Mouse (Mus musculus): ENCODE results near the gene Pola1. TPM values are rescaled to one million over a fixed set of nuclear protein-coding genes. Genes with fewer than 3 reads are reported as not detected.

The Pola1 gene
- total RNA-seq (2014; fragmentation: Nextera tagmentation) (63.1 and 65.0 TPM in 2 replicates), total RNA-seq (2017) (117 and 131 TPM in 2 replicates)

DNA sequence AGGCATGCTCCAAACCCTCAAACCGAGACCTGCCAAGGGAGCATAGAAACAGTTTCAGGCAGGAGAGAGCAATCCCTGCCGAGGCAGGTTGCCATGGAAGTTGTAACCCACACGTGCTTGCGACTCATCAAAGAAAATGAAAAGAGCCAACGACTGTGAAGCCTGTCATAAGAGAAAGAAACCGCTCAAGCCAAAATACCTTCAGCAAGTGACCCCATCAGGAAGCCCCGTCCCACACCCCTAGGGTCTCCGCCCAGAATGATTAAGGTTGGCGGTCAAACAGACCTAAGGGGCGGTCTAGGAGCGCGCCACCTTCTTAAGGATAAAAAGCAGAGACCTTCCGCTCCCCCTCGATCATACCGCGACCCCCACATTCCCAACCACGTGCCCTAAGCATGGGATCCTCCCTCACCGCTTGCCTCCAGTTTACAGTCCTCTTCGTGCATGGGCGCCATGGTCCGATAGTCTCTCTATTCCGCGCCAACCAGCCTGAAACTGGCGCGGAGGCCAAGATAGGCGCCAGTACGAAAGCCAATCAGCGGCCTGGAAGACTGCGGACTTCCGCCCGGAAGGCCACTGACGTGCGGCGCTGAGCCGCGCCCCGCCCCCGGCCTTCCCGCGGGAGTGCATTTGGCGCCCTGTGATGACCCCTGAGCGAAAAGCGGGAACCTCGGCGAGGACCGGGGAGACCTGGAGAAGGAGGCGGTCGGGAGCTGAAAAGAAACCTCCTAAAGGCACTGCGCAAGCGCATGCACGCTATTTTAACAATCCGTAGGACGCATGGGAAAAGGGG is at the start of gene Pola1:
TSS of gene Pola1 (minus strand) at position 499 of the 793 bp plus-strand sequence.
- peak; percentile 99 for ATAC-seq (replicated peaks; ENCODE audit: low FRiP score, low TSS enrichment, poor library complexity, severe bottlenecking)

DNA sequence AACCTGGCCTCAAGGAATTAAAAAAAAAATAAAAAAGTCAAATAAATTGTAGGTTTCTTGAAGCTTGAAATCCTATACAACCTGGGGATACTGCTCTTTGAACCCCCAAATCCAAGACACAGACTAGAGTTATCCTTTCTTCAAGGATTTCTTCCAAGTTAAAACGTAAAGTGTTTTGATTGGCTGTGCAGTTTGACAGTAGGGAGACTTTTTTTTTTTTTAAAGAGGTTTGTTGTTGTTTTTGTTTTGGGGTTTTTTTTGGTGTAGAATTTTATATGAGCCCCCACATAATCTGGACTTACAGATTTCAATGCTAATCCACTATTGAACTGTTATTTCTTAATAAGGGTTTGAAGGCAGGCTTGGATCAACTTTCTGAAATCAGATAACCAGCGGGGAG is 44.3 kb upstream of the Pola1 start:
- ATAC-seq (replicated peaks; ENCODE audit: low FRiP score, low TSS enrichment, poor library complexity, severe bottlenecking), result no peak

- ATAC-seq (replicated peaks; ENCODE audit: low FRiP score, low TSS enrichment, poor library complexity, severe bottlenecking), result peak; percentile 100
Observed at GRCm38 (mm10) chrX:93674836-93675795, 43.2 kb upstream of the Pola1 start.

DNA sequence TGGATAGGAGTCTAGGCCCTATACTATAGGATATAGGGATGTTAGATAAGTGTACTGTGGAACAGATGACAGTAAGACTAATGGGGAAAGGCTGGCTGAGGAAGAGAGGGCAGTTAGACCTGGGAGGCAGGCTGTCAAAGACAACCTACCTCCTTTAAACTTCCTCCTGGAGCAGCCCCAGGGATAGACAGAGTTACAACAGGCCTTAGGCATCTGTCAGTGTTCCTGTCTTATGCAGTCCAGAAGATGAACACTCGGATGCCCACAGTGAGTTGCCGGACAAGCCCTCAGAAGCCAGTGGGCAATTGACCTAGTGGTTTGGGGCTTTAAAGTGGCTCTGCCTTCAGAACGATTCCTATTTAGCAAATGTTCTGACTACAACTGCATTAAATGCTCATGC is 42.5 kb upstream of the Pola1 start:
- ATAC-seq (replicated peaks; ENCODE audit: low FRiP score, low TSS enrichment, poor library complexity, severe bottlenecking), result peak; percentile 14; the same call in 1 of the 2 replicates

GRCm38 (mm10) chrX:93664787-93665186 is 32.8 kb upstream of the Pola1 start:
- ATAC-seq (replicated peaks; ENCODE audit: low FRiP score, low TSS enrichment, poor library complexity, severe bottlenecking), result peak; percentile 89

DNA sequence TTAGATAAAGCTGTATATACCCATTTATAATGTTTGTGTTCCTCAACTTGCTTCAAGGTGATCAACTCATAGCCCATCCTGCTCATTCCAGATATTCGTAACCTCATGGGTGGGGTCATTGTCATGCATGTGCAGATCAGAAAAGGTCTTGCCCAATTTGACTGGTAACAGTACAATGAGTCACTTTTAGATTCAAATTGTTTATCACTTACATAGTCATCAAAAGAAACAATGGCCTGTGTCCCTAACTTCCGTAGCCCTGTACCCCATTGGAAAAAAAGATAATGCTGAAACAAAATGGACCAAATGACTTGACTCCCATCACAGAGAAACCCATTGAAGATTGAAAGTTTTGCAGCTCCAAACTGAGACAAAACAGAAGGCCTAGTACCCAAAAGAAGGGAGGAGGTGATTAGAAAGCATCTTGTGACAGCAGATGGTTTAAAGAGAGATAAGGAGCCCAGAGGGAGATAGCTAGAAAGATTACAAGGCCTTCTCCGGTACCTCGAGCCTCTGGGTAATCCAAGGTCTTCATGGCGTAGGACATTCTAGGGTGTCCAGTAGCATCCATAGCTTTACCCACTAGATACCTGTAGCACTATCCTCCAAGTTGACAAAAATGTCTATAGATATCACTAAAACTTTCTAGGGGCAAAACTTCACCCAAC is 32.1 kb upstream of the Pola1 start:
- ATAC-seq (replicated peaks; ENCODE audit: low FRiP score, low TSS enrichment, poor library complexity, severe bottlenecking), result no peak

GRCm38 (mm10) chrX:93655153-93655552 is 23.2 kb upstream of the Pola1 start:
- ATAC-seq (replicated peaks; ENCODE audit: low FRiP score, low TSS enrichment, poor library complexity, severe bottlenecking), result no peak

GRCm38 (mm10) chrX:93654218-93655002 is 22.5 kb upstream of the Pola1 start, which contains the start of gene Pcyt1b:
Pcyt1b (plus strand) TSS chrX:93654863.
- peak; percentile 30; the same call in 1 of the 2 replicates for ATAC-seq (replicated peaks; ENCODE audit: low FRiP score, low TSS enrichment, poor library complexity, severe bottlenecking)

- ATAC-seq (replicated peaks; ENCODE audit: low FRiP score, low TSS enrichment, poor library complexity, severe bottlenecking), result no peak
Observed at GRCm38 (mm10) chrX:93650738-93651137, 18.8 kb upstream of the Pola1 start.

- no peak for ATAC-seq (replicated peaks; ENCODE audit: low FRiP score, low TSS enrichment, poor library complexity, severe bottlenecking)
Observed at GRCm38 (mm10) chrX:93644022-93644421, 12.1 kb upstream of the Pola1 start.

GRCm38 (mm10) chrX:93643600-93643999 is 11.6 kb upstream of the Pola1 start:
- ATAC-seq (replicated peaks; ENCODE audit: low FRiP score, low TSS enrichment, poor library complexity, severe bottlenecking), result no peak

DNA sequence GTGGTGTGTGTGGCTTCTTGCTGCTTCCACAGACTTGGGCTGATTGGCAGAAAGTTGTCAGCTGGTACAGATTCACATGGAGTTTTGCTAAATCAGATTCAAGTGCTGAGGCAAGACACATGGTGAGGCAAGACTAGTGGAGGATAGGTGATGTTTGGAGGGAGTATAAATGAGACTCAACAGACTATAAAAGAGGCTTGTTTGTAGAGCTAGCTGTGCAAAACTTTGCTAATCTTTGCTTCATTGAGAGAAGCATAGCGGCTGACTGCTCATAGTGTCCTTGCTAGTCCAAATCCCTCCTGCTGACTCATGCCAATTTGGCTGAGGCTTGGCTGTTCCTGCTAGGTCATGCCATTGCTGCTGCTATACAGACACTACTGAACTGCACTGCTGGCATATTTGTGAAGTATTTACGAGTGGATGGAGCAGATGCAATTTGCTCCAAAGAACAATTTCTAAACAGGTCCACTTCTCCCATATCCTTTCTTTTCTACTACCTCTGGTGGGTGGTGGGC is 3.0 kb upstream of the Pola1 start:
- ATAC-seq (replicated peaks; ENCODE audit: low FRiP score, low TSS enrichment, poor library complexity, severe bottlenecking), result no peak

DNA sequence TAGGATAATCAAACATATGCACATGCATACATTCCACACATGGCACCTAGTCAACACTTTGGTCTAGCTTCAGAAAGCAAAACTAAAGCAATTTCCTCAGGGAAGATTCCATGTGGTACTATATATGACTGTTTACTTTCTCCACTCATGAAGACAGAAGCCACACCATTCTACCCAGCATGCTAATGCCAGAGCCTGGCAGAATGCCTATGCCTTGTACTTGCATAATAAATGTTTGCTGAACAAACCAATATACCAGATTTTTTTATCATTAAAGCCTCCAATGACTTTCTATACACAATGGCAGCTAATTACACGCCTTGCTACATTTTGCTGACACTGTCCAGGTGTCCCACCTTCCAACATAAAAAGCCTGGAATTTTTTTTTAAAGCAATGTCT is 1.7 kb downstream of the Pola1 start:
- no peak for ATAC-seq (replicated peaks; ENCODE audit: low FRiP score, low TSS enrichment, poor library complexity, severe bottlenecking)

GRCm38 (mm10) chrX:93602214-93602613 is 29.7 kb downstream of the Pola1 start:
- no peak for ATAC-seq (replicated peaks; ENCODE audit: low FRiP score, low TSS enrichment, poor library complexity, severe bottlenecking)

- no peak for ATAC-seq (replicated peaks; ENCODE audit: low FRiP score, low TSS enrichment, poor library complexity, severe bottlenecking)
Observed at GRCm38 (mm10) chrX:93594283-93594682, 37.7 kb downstream of the Pola1 start.

GRCm38 (mm10) chrX:93580931-93581330 is 51.0 kb downstream of the Pola1 start:
- no peak for ATAC-seq (replicated peaks; ENCODE audit: low FRiP score, low TSS enrichment, poor library complexity, severe bottlenecking)

- ATAC-seq (replicated peaks; ENCODE audit: low FRiP score, low TSS enrichment, poor library complexity, severe bottlenecking), result 0 out of 2 replicates have a peak, but pooled peaks have one; percentile 41
Observed at GRCm38 (mm10) chrX:93557171-93557570, 74.8 kb downstream of the Pola1 start.

DNA sequence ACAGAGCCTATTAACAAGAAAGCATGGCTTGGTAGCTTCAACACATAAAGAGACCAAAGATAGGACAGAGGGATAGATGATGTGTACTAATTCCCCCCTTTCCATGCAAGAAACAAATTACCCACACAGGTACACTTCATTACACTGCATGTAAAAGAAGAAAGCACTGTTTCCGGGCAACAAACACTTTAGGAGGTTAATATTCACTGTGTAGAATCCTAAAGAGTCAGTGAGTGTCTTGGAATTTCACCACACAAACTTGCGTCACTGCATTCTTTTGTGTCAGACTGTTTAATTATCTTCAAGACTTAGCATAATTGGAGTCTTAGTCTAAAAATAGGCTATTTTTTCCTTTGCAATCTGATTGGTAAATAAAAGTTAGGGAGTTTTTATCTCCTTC is 92.2 kb downstream of the Pola1 start:
- ATAC-seq (replicated peaks; ENCODE audit: low FRiP score, low TSS enrichment, poor library complexity, severe bottlenecking), result no peak
